Mouse (Mus musculus) ZHBTc4 (cell line): Measurements from ENCODE around the gene Olfr115.

Experiments
- DNase-seq: peaks from one replicate; pipeline ENCODE4 v3.0.0-alpha.2; 2011; ENCODE audit warnings: low read depth, low spot score

Gene Olfr115

DNA sequence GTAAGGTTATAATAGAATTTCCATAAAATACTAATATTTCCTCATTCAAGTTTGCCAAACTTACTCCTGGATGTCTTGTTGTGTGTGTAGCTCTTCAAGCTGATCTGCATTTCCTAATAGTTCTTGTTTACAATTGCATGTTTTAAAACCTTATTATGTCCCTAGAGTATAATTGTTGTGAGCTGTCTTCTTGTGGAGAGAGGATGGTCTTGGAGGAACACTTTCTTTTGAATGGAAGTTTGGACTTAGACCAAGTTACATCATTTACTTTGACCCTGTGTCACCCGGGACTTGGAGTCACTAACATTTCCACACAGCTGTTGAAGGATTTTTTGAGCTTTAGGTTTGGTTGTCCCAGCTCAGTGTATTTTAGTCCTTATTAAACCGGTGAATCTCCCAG, at the start of gene Olfr115, which contains the start of gene Olfr116:
Gene Olfr115, minus strand, starts transcription at position 101 of the 400 bp plus-strand sequence.
Gene Olfr116, minus strand, starts transcription at position 191 of the 400 bp plus-strand sequence.
- DNase-seq: no peak

DNA sequence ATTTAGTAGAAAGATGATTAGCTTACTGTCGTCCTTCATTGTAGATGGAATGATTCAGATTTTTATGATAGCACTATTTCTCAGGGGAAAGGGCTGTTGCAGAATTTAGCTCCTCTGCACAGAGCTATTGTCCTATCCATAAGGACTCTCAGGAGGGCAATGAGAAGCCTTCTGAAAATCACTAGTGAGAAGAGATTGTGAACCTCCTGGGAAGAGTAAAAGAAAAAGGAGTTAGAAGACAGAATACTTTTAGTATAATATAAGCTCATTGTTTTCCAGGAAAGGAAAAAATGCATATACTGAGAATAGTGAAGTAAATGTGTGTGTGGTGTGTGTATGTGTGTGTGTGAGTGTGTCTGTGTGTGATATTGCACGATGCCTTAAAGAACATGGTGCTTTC, 39.8 kb upstream of the Olfr115 start, which contains the start of gene Olfr118:
Gene Olfr118, plus strand, starts transcription at position 301 of the 400 bp plus-strand sequence.
- DNase-seq: no peak

DNA sequence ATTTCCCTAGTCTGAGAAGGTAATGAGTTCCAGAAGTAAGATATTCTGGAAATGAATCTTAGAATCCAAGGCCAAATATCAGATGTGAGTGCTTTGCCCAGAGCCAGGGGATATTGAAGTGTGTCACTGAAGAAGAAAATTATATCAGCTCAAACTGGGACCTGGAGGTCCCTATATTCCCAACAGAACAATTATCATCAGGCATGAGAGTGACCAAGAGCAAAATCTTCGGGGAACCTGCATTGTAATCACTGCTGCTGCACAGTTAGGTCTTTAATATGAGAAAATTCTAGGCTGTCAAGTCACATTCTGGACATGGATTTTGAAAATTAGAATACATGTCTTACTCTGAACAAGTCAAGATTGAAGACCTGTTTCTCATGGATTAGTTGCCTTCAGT, 36.8 kb upstream of the Olfr115 start, which contains the start of gene Olfr117:
Gene Olfr117, minus strand, starts transcription at position 101 of the 400 bp plus-strand sequence.
- DNase-seq: no peak

DNA sequence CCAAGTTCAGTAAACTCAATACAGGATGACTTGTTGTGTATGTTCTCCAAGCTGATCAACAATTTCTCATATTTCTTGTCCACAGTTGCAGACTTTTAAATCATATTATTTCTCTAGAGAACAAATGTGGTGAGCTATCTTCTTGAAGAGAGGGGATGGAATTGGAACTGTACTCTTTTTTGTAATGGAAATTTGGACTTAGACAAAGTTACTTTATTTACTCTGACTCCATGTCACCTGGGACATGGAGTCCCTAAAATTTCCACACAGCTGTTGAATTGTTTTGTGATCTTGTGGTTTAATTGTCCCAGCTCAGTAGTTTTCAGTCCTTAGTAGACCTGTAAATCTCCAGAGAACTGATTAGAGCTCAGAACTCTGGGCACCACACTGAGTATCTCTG, 34.3 kb downstream of the Olfr115 start, which contains the start of gene Olfr114:
Gene Olfr114, minus strand, starts transcription at position 101 of the 400 bp plus-strand sequence.
- no peak for DNase-seq

DNA sequence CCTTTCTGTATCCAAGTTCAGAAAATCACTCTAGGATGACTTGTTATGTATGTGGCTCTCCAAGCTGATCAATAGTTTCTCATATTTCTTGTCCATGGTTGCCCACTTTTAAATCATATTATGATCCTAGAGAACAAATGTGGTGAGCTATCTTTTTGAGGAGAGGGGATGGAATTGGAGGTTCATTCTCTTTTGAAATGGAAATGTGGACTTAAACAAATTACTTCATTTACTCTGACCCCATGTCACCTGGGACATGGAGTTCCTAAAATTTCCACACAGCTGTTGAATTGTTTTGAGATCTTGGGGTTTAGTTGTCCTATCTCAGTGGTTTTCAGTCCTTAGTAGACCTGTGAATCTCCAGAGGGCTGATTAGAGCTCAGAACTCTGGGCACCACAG, 49.3 kb downstream of the Olfr115 start, which contains the start of gene Olfr113:
Gene Olfr113, minus strand, starts transcription at position 101 of the 400 bp plus-strand sequence.
- DNase-seq: no peak

DNA sequence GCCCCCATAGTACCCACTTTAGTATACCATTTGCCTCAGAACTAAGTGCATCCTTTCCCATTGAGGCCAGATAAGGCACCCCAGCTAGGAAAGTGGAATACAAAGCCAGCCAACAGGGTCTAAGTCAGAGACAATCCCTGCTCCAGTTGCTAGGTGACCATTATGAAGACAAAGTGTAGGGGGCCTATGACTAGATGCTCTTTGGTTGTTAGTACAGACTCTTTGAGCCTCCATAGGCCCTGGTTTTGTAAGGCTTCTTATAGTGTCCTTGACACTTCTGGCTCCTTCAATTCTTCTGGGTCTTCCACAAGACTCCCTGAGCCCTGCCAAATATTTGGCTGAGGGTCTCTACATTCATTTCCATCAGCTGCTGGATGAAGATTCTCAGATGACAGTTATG, 57.6 kb downstream of the Olfr115 start, which contains the start of gene Olfr112:
Gene Olfr112, minus strand, starts transcription at position 101 of the 400 bp plus-strand sequence.
- no peak for DNase-seq
